Mouse (Mus musculus): ENCODE results near the gene Gm20390. TPM values are rescaled to one million over a fixed set of nuclear protein-coding genes. Genes with fewer than 3 reads are reported as not detected.

Gm20390 gene
- polyA plus RNA-seq, 1 experiment from 2014 or later, result 578 TPM

DNA sequence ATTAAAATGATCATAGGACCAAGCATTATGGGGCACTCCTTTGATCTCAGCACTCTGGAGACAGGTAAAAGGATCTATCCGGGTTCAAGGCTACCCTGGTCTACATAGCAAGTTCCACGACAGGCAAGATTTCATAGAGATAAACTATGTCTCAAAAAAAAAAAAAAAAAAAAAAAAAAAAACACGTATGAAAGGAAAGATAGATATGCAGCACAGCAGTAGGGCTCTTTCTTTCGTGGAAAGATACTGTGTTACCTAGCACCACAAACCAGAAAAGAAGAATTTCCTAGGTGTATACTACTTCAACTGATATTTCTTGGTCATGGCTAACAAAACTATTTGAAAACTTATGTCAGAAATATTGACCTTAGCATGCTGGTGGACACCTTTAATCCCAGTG lies 61.3 kb downstream of the Gm20390 start:
- H3K9me3 ChIP-seq (replicated peaks), result no peaks in the 10 kb centered on the region
- H3K4me3 ChIP-seq, result no peak overlapping the region
- H3K4me1 ChIP-seq, result no peaks in the 10 kb centered on the region
- H3K27me3 ChIP-seq (ENCODE audit: low read depth, poor library complexity, severe bottlenecking), result no peaks in the 10 kb centered on the region
- 94% methylated on average over 4 of the region's 4 CpGs for WGBS
- H3K36me3 ChIP-seq, result peaks cover 79% of the 10 kb centered on the region
- H3K27ac ChIP-seq, result no peak overlapping the region
- no peak for DNase-seq (ENCODE audit: low spot score)

Other genes with a start within 250 kb of the Gm20390 start
- gene Utp18, start 82.5 kb downstream of the Gm20390 start, polyA plus RNA-seq (2016; fragmentation: Nextera tagmentation; extraction: Ambion mirVana), result 39.0 and 43.0 TPM in 2 replicates
- gene Mbtd1, start 82.4 kb downstream of the Gm20390 start, polyA plus RNA-seq (2016; fragmentation: Nextera tagmentation; extraction: Ambion mirVana), result 32.9 and 43.1 TPM in 2 replicates
- gene Nme2, start 12.0 kb downstream of the Gm20390 start, polyA plus RNA-seq (2016; fragmentation: Nextera tagmentation; extraction: Ambion mirVana), result 151 and 152 TPM in 2 replicates
- 386 and 480 TPM in 2 replicates for gene Nme1, start 228 bp upstream of the Gm20390 start, polyA plus RNA-seq (2016; fragmentation: Nextera tagmentation; extraction: Ambion mirVana)
- gene Spag9, start 27.8 kb upstream of the Gm20390 start, polyA plus RNA-seq (2016; fragmentation: Nextera tagmentation; extraction: Ambion mirVana), result 28.0 and 30.4 TPM in 2 replicates
- gene Tob1, start 243.2 kb upstream of the Gm20390 start, polyA plus RNA-seq (2016; fragmentation: Nextera tagmentation; extraction: Ambion mirVana), result 15.0 and 22.5 TPM in 2 replicates